8 mouse cellular contexts compared by ENCODE assay signal in the genomic region with DNA sequence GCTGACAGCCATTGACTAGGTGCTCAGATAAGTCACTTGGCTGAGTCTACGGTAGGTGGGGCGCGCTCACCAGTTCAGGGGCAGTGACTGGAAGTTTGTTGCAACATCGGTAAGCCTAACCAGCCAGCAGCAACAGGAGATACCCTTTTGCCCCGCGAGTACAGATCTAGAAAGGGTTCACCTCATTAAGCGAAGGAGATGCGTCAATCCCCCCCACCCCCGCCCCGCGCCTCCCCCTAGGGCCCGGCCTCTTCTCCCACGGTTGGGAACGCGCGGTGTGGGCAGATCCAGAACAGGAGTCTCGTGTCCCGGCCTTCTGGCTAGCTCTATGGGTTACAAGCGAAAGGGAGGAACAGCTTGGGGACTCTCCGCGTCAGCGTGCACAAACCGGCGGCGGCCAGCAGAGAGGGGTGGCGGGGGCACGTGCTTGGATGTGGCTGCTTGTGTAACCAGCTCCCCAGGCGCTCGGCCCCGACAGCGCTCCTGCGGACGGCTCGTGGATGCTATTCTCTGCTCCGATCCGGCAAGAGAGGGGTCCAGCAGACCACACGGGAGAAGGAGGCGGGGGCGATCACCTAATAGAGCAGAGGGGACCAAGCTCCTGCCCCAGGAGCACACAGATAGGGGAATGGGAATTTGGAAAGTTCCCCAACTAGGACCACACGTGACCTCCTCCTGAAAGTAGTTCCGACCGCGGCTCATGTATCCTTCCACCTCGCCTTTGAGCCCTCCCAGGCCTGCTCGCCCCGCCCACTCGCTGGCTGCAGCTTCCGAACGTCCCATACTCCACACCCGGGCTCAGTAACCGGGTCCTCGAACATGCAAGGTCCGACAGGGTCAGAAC. TPM values are rescaled to one million over a fixed set of nuclear protein-coding genes. Genes with fewer than 3 reads are reported as not detected.
A peak's percentile ranks its signal among the peaks of the same experiment; 100 is the strongest.
DNase-seq lines count a peak whose midpoint lies in the region; ATAC-seq lines count a peak whose summit lies in the region.

No protein-coding gene starts in this region.

- H3K27me3 ChIP-seq in hindbrain, embryonic 13.5 days, result peaks cover 4% of the 10 kb centered on the region; the same call in 1 of the 2 replicates

- H3K9ac ChIP-seq in hindbrain, embryonic 13.5 days, result peak overlapping the region; percentile 90

- no peaks in the 10 kb centered on the region for H3K9me3 ChIP-seq in hindbrain, embryonic 13.5 days

- peak; percentile 86 for ATAC-seq in hindbrain, embryonic 13.5 days (ENCODE audit: low FRiP score)

- H3K4me1 ChIP-seq in hindbrain, embryonic 13.5 days (replicated peaks), result peaks cover 30% of the 10 kb centered on the region

- H3K27ac ChIP-seq in hindbrain, embryonic 13.5 days, result peak overlapping the region; percentile 99

- DNase-seq in NIH3T3 (ENCODE audit: low read depth), result peak; percentile 99
- peak; percentile 99 for DNase-seq in cerebellum, postnatal 10 days
- peak; percentile 94 to 96 for DNase-seq in frontal cortex, postnatal 10 days (ENCODE audit: low spot score in 2 of 2)
- peak; percentile 97 for DNase-seq in layer of hippocampus, postnatal 36 days
- DNase-seq in lung, postnatal 36 days, result peak; percentile 98
- DNase-seq in retina, postnatal 1 day, result peak; percentile 99
- peak; percentile 94 to 95 for DNase-seq in urinary bladder, adult 18-20 months (ENCODE audit: low spot score in 2 of 2)

- no peaks in the 10 kb centered on the region for H3K36me3 ChIP-seq in hindbrain, embryonic 13.5 days

- peak overlapping the region; percentile 95 for H3K4me2 ChIP-seq in hindbrain, embryonic 13.5 days

- WGBS in hindbrain, embryonic 13.5 days, result under 1% methylated on average over 53 of the region's 53 CpGs

- peak overlapping the region; percentile 95 for H3K4me3 ChIP-seq in hindbrain, embryonic 13.5 days

RNA-seq across cellular contexts. Expression of a gene that starts 1.3 kb away (rescaled TPM):
- polyA plus RNA-seq in hindbrain, embryonic 13.5 days (2015; fragmentation: Nextera tagmentation; extraction: Ambion mirVana), result 11.1 and 12.4 TPM in 2 replicates
- 100 to 1,000 TPM; 120 to 127 TPM for total RNA-seq in layer of hippocampus, postnatal 36 days (2021)

RNA-seq across cellular contexts. Expression of a gene that starts 16.4 kb away (rescaled TPM):
- polyA plus RNA-seq in hindbrain, embryonic 13.5 days (2015; fragmentation: Nextera tagmentation; extraction: Ambion mirVana), result 125 TPM in 2 replicates
- 100 to 1,000 TPM in 1 of 2 experiments, 10 to 100 TPM in 1; 96.8 to 101 TPM for total RNA-seq in layer of hippocampus, postnatal 36 days (2021)

Comparison
In these comparisons a context has a peak if more than half of its experiments do, and no peak if none do; other contexts are left out.
1. Peak in every context shown above with its lines: DNase-seq, ATAC-seq, H3K4me3 ChIP-seq and H3K27ac ChIP-seq.